9 mouse cellular contexts compared by ENCODE assay signal in the genomic region with DNA sequence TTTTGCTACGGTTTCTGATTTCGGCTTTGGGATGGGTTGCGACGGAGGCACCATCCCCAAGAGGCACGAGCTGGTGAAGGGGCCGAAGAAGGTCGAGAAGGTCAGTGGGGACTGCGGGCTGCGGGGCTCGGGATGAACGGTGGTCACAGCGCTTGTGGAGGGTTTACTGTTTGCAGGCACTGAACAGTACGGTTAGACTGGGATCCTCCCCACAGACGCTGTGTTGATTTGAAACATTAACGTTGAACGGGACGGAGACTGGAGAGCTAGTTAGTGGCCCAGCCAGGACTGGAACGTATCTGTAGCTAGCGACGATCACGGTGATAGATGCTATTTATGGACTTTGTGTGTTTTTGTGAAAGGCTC. TPM values are rescaled to one million over a fixed set of nuclear protein-coding genes. Genes with fewer than 3 reads are reported as not detected.
DNase-seq lines count a peak whose midpoint lies in the region; ATAC-seq and TF ChIP-seq lines count a peak whose summit lies in the region.
"Had no signal": no experiment of that assay in that cellular context is flagged by ENCODE, and none has a peak within 500 bp of the region (broad histone marks: within the 10 kb centered on the region; RNA-seq: fewer than 3 reads in every experiment).

No protein-coding gene starts in this region.

- H3K4me2 ChIP-seq in forebrain, embryonic 11.5 days (ENCODE audit: low read depth, low read length, severe bottlenecking), result peak overlapping the region; percentile 90
- peak overlapping the region; percentile 91 for H3K4me2 ChIP-seq in liver, embryonic 14.5 days (ENCODE audit: low read depth)

- no peak for TF ChIP-seq CTCF in gastrocnemius, adult 2 months (IDR thresholded peaks at IDR 0.05)
- no peak for TF ChIP-seq CTCF in liver, embryonic 14.5 days (IDR thresholded peaks at IDR 0.05; ENCODE audit: low read depth)

- no peaks in the 10 kb centered on the region for H3K9me3 ChIP-seq in forebrain, embryonic 11.5 days (ENCODE audit: control insufficient read depth, low read length)
- no peaks in the 10 kb centered on the region for H3K9me3 ChIP-seq in liver, embryonic 14.5 days (ENCODE audit: control insufficient read depth, low read length)

- H3K4me3 ChIP-seq in gastrocnemius, adult 2 months, result peak overlapping the region; percentile 100
- peak overlapping the region; percentile 79 for H3K4me3 ChIP-seq in forebrain, embryonic 11.5 days (ENCODE audit: low read depth, low read length)
- peak overlapping the region; percentile 64 to 98 for H3K4me3 ChIP-seq in liver, embryonic 14.5 days (ENCODE audit: insufficient read depth in 1 of 2, low read depth in 2 of 2, low read length in 2 of 2)

- no peaks in the 10 kb centered on the region; the same call in 1 of the 2 replicates for H3K36me3 ChIP-seq in forebrain, embryonic 11.5 days (ENCODE audit: control insufficient read depth, insufficient read depth, low read length)
- H3K36me3 ChIP-seq in liver, embryonic 14.5 days (replicated peaks; ENCODE audit: control insufficient read depth, insufficient read depth, low read depth), result peaks cover 3% of the 10 kb centered on the region; the same call in 1 of the 2 replicates

- H3K27ac ChIP-seq in gastrocnemius, adult 2 months, result peak overlapping the region; percentile 93
- no peak overlapping the region for H3K27ac ChIP-seq in forebrain, embryonic 11.5 days (ENCODE audit: low read depth, low read length)
- peak overlapping the region; percentile 82 for H3K27ac ChIP-seq in liver, embryonic 14.5 days

- no peak for DNase-seq in gastrocnemius, adult 2 months
- no peak for DNase-seq in gastrocnemius, adult 18-20 months (ENCODE audit: low spot score)
- DNase-seq in forebrain, embryonic 11.5 days (ENCODE audit: low spot score), result no peak
- DNase-seq in liver, embryonic 14.5 days (ENCODE audit: low read depth in 3 of 3, low spot score in 3 of 3), result no peak
- DNase-seq in urinary bladder, postnatal 4 days (ENCODE audit: low spot score in 2 of 2), result no peak
- no peak for DNase-seq in right cerebral cortex, postnatal 36 days (ENCODE audit: low spot score in 2 of 2)
- no peak for DNase-seq in kidney, postnatal 4 days

- H3K4me1 ChIP-seq in forebrain, embryonic 11.5 days (replicated peaks; ENCODE audit: control insufficient read depth, insufficient read depth, low read length), result peaks cover 13% of the 10 kb centered on the region; the same call in 1 of the 2 replicates
- peaks cover 12 to 19% of the 10 kb centered on the region in 2 experiments for H3K4me1 ChIP-seq in liver, embryonic 14.5 days (replicated peaks; ENCODE audit: control insufficient read depth in 2 of 2, insufficient read depth in 2 of 2, low read length in 1 of 2)

- peak overlapping the region; percentile 69 for H3K9ac ChIP-seq in forebrain, embryonic 11.5 days (ENCODE audit: low read length)
- peak overlapping the region; percentile 80 for H3K9ac ChIP-seq in liver, embryonic 14.5 days (replicated peaks)

- no peak for TF ChIP-seq EP300 in liver, embryonic 14.5 days (IDR thresholded peaks at IDR 0.05; ENCODE audit: low read depth)

- intact Hi-C loops in gastrocnemius, adult 2 months (cut with DNase I), result loop anchor here (2.0 to 5.0 kb wide), 2 partner anchors 70 to 93 kb away; a partner anchor contains a TSS

- WGBS in forebrain, embryonic 11.5 days, result under 1% methylated on average over 21 of the region's 21 CpGs
- WGBS in liver, embryonic 14.5 days (ENCODE audit: insufficient replicate concordance), result under 1% methylated on average over 21 of the region's 21 CpGs

- H3K27me3 ChIP-seq in forebrain, embryonic 11.5 days (ENCODE audit: control insufficient read depth, insufficient read depth, low read length), result no peaks in the 10 kb centered on the region
- no peaks in the 10 kb centered on the region for H3K27me3 ChIP-seq in liver, embryonic 14.5 days (ENCODE audit: control insufficient read depth, insufficient read depth, low read length)

- ATAC-seq in CD4-positive, CD25-positive, alpha-beta regulatory T cell, adult 4 months, result peak; percentile 12
- ATAC-seq in forebrain, embryonic 11.5 days (replicated peaks; ENCODE audit: low FRiP score), result peak; percentile 79
- peak; percentile 54 for ATAC-seq in liver, embryonic 14.5 days (ENCODE audit: insufficient read depth)

RNA-seq across cellular contexts. Expression of a gene that starts 0.3 kb away (rescaled TPM):
- 10 to 100 TPM; 28.1 to 29.3 TPM for total RNA-seq in gastrocnemius, adult 2 months (2021)
- total RNA-seq in gastrocnemius, adult 18-20 months (2021), result 10 to 100 TPM; 27.9 to 30.8 TPM
- 100 to 1,000 TPM; 139 to 161 TPM for polyA plus RNA-seq in CD4-positive, CD25-positive, alpha-beta regulatory T cell, adult 4 months (2017; shearing (Covaris generic))
- 86.0 and 90.5 TPM in 2 replicates for polyA plus RNA-seq in forebrain, embryonic 11.5 days (2014; fragmentation: Nextera tagmentation; extraction: Ambion mirVana)
- 17.7 and 22.5 TPM in 2 replicates for polyA plus RNA-seq in liver, embryonic 14.5 days (2012; rRNA removed)
- polyA plus RNA-seq in liver, embryonic 14.5 days (2014; fragmentation: Nextera tagmentation; extraction: Ambion mirVana), result 39.7 and 42.4 TPM in 2 replicates

RNA-seq across cellular contexts. Expression of a gene that starts 17.8 kb away (rescaled TPM):
- not detected for total RNA-seq in gastrocnemius, adult 2 months (2021)
- not detected for total RNA-seq in gastrocnemius, adult 18-20 months (2021)
- polyA plus RNA-seq in CD4-positive, CD25-positive, alpha-beta regulatory T cell, adult 4 months (2017; shearing (Covaris generic)), result 1 to 10 TPM; 3.9 to 4.7 TPM
- 1.5 TPM in 2 replicates for polyA plus RNA-seq in forebrain, embryonic 11.5 days (2014; fragmentation: Nextera tagmentation; extraction: Ambion mirVana)
- polyA plus RNA-seq in liver, embryonic 14.5 days (2012; rRNA removed), result not detected in 2 replicates
- 0.24 and 0.42 TPM in 2 replicates for polyA plus RNA-seq in liver, embryonic 14.5 days (2014; fragmentation: Nextera tagmentation; extraction: Ambion mirVana)
- polyA plus RNA-seq: gonadal fat pad, adult 2 months had no signal

RNA-seq across cellular contexts. Expression of a gene that starts 31.7 kb away (rescaled TPM):
- total RNA-seq in gastrocnemius, adult 2 months (2021), result under 1 TPM in 1 of 2 experiments, not detected in 1; 0.36 TPM
- under 1 TPM in 1 of 2 experiments, not detected in 1; 0.34 TPM for total RNA-seq in gastrocnemius, adult 18-20 months (2021)
- 1 to 10 TPM; 1.6 to 2.5 TPM for polyA plus RNA-seq in CD4-positive, CD25-positive, alpha-beta regulatory T cell, adult 4 months (2017; shearing (Covaris generic))
- 0.39 and 0.97 TPM in 2 replicates for polyA plus RNA-seq in forebrain, embryonic 11.5 days (2014; fragmentation: Nextera tagmentation; extraction: Ambion mirVana)
- 0.08 and 0.12 TPM in 2 replicates for polyA plus RNA-seq in liver, embryonic 14.5 days (2012; rRNA removed)
- polyA plus RNA-seq in liver, embryonic 14.5 days (2014; fragmentation: Nextera tagmentation; extraction: Ambion mirVana), result not detected in 2 replicates

RNA-seq across cellular contexts. Expression of a gene that starts 47.0 kb away (rescaled TPM):
- under 1 TPM; 0.08 to 0.13 TPM for total RNA-seq in gastrocnemius, adult 2 months (2021)
- under 1 TPM; 0.14 to 0.38 TPM for total RNA-seq in gastrocnemius, adult 18-20 months (2021)
- 10 to 100 TPM in 1 of 2 experiments, 1 to 10 TPM in 1; 6.8 to 10.5 TPM for polyA plus RNA-seq in CD4-positive, CD25-positive, alpha-beta regulatory T cell, adult 4 months (2017; shearing (Covaris generic))
- polyA plus RNA-seq in forebrain, embryonic 11.5 days (2014; fragmentation: Nextera tagmentation; extraction: Ambion mirVana), result 0.47 TPM in 1 of 2 replicates, not detected in the other
- polyA plus RNA-seq in liver, embryonic 14.5 days (2012; rRNA removed), result 0.30 and 0.45 TPM in 2 replicates
- 0.75 and 0.76 TPM in 2 replicates for polyA plus RNA-seq in liver, embryonic 14.5 days (2014; fragmentation: Nextera tagmentation; extraction: Ambion mirVana)

Comparison
In these comparisons a context has a peak if more than half of its experiments do, and no peak if none do; other contexts are left out.
1. ATAC-seq: peak in every context shown above with its lines; median percentile 79 in forebrain, embryonic 11.5 days; 54 in liver, embryonic 14.5 days; 12 in CD4-positive, CD25-positive, alpha-beta regulatory T cell, adult 4 months.